Mouse (Mus musculus) kidney, embryonic 14.5 days (tissue): ENCODE measurements at regions not wholly inside any gene's neighbourhood (a gene's known extent, or its start where the extent isn't known, plus 50 kb on each side); places are given as distances from the start of the nearest gene placed in this dataset.

Source experiments
- ATAC-seq: fragments of 200-750 bp; cut with Nextera tagmentation; 2 replicates; pipeline ENCODE4 v1.8.0; 2017; ENCODE audit warnings: moderate number of reproducible peaks, mild to moderate bottlenecking, moderate TSS enrichment, moderate library complexity; ENCODE audit not compliant: low FRiP score, low TSS enrichment
- H3K27ac ChIP-seq: fragments of 300-500 bp; sonication (generic); 2 replicates; pipeline ENCODE4 v1.5.1; 2014; ENCODE audit warnings: low read depth, mild to moderate bottlenecking, low read length, moderate library complexity, mixed read lengths
- H3K27me3 ChIP-seq: fragments of 300-500 bp; sonication (generic); 2 replicates; pipeline ENCODE4 v1.6.1; 2014; ENCODE audit warnings: mild to moderate bottlenecking, low read length; ENCODE audit not compliant: control insufficient read depth, insufficient read depth
- H3K36me3 ChIP-seq: fragments of 300-500 bp; sonication (generic); 2 replicates; pipeline ENCODE4 v1.6.1; 2014; ENCODE audit warnings: low read length, mixed read lengths; ENCODE audit not compliant: control insufficient read depth, insufficient read depth
- H3K4me1 ChIP-seq: fragments of 300-500 bp; sonication (generic); 2 replicates; pipeline ENCODE4 v1.6.1; 2014; ENCODE audit warnings: low read length, mixed read lengths; ENCODE audit not compliant: control insufficient read depth, insufficient read depth
- H3K4me2 ChIP-seq: fragments of 300-500 bp; sonication (generic); replicated peaks from 2 replicates; pipeline ENCODE4 v1.6.1; 2014; ENCODE audit warnings: low read depth, mild to moderate bottlenecking, low read length
- H3K4me3 ChIP-seq: fragments of 300-500 bp; sonication (generic); 2 replicates; pipeline ENCODE4 v1.5.1; 2014; ENCODE audit warnings: mild to moderate bottlenecking, low read length
- H3K9ac ChIP-seq: fragments of 300-500 bp; sonication (generic); 2 replicates; pipeline ENCODE4 v1.6.1; 2014; ENCODE audit warnings: low read depth, mild to moderate bottlenecking, low read length, moderate library complexity
- H3K9me3 ChIP-seq: fragments of 300-500 bp; sonication (generic); 2 replicates; pipeline ENCODE4 v1.6.1; 2016; ENCODE audit warnings: low read length; ENCODE audit not compliant: control insufficient read depth
- WGBS: fragments of 180-500 bp; shearing (Covaris S2); extraction: QIAGEN DNeasy Blood & Tissue Kit; methylation state at CpG from one replicate; pipeline ENCODE4 v1.1.7; 2014; 5-methylcytosine and 5-hydroxymethylcytosine counted together

GRCm38 (mm10) chr1:73538420-73538871 lies 522.7 kb upstream of the Tnp1 start:
- Histone ChIP-seq H3K27me3 (no peaks in the 10 kb centered on the region), H3K4me3 (no peak overlapping the region), H3K4me1 (peaks cover 10% of the 10 kb centered on the region; the same call in 1 of the 2 replicates), H3K9ac (no peak overlapping the region), H3K9me3 (no peaks in the 10 kb centered on the region), H3K27ac (peak overlapping the region; percentile 68), H3K4me2 (no peak overlapping the region), H3K36me3 (no peaks in the 10 kb centered on the region)
- ATAC-seq: peak; percentile 91
- WGBS: 37% methylated on average over 2 of the region's 2 CpGs

GRCm38 (mm10) chr1:73535726-73536265 lies 520.1 kb upstream of the Tnp1 start:
- no peak overlapping the region for H3K9ac ChIP-seq
- H3K9me3 ChIP-seq: no peaks in the 10 kb centered on the region
- H3K4me2 ChIP-seq: no peak overlapping the region
- H3K27me3 ChIP-seq: no peaks in the 10 kb centered on the region
- H3K4me3 ChIP-seq: no peak overlapping the region
- no peak overlapping the region for H3K27ac ChIP-seq
- ATAC-seq: no peak
- 92% methylated on average over 4 of the region's 4 CpGs for WGBS
- H3K4me1 ChIP-seq: peaks cover 3% of the 10 kb centered on the region; the same call in 1 of the 2 replicates
- H3K36me3 ChIP-seq: no peaks in the 10 kb centered on the region

DNA sequence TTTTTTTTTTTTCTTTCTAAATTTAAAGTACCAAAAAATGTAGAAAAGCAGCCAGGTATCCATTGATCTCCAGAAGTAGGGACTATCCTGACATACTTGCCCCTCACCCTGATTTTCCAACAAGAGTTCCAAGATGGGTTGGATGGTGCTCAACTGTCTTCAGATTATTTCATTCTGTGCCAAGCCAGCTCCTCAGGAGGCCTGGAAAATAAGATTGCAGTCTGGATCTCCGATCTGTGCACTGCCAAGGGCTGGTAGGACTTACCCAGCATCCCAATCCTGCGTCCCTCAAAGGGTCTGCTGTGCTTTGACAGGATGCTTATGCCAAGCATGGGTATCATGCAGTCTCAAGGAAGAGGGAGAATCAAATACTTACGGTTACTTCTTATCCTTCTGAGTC lies 517.8 kb upstream of the Tnp1 start:
- Histone ChIP-seq H3K36me3 (no peaks in the 10 kb centered on the region), H3K27ac (no peak overlapping the region), H3K4me2 (no peak overlapping the region), H3K27me3 (no peaks in the 10 kb centered on the region), H3K9me3 (no peaks in the 10 kb centered on the region), H3K4me3 (no peak overlapping the region), H3K9ac (no peak overlapping the region), H3K4me1 (no peaks in the 10 kb centered on the region)
- ATAC-seq: no peak
- WGBS: 94% methylated on average over 3 of the region's 3 CpGs

GRCm38 (mm10) chr1:73532316-73532715 lies 516.6 kb upstream of the Tnp1 start:
- H3K4me3 ChIP-seq: no peak overlapping the region
- no peak overlapping the region for H3K4me2 ChIP-seq
- H3K36me3 ChIP-seq: no peaks in the 10 kb centered on the region
- no peak overlapping the region for H3K27ac ChIP-seq
- H3K4me1 ChIP-seq: no peaks in the 10 kb centered on the region
- no peaks in the 10 kb centered on the region for H3K27me3 ChIP-seq
- no peaks in the 10 kb centered on the region for H3K9me3 ChIP-seq
- WGBS: 83% methylated on average over 4 of the region's 4 CpGs
- ATAC-seq: no peak
- no peak overlapping the region for H3K9ac ChIP-seq

- no peak for ATAC-seq
- Histone ChIP-seq H3K27me3 (no peaks in the 10 kb centered on the region), H3K4me3 (no peak overlapping the region), H3K4me2 (no peak overlapping the region), H3K36me3 (no peaks in the 10 kb centered on the region), H3K27ac (no peak overlapping the region), H3K4me1 (no peaks in the 10 kb centered on the region), H3K9me3 (no peaks in the 10 kb centered on the region), H3K9ac (no peak overlapping the region)
- 61% methylated on average over 3 of the region's 3 CpGs for WGBS
Measured at GRCm38 (mm10) chr1:73531831-73532230, 516.1 kb upstream of the Tnp1 start.

DNA sequence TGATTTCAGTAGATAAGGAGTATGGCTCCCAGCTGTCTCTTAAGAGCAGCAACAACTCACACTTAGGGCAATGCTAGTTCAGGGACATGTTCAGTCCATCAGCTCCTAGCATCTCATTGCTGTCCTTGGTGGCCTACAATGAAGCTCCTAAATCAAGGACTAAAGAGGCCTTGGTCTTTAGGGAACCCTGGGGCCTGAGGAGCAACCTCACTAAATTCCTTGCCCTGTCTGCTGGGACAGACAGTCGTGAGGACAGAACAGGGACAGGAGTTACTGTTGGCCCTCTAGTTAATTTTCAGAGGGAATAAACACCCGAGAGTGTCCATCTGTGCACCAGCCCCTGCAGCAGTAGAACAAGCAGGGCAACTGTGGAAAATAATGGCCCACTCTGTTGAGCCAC lies 514.6 kb upstream of the Tnp1 start:
- no peak overlapping the region for H3K4me3 ChIP-seq
- H3K4me2 ChIP-seq: no peak overlapping the region
- no peaks in the 10 kb centered on the region for H3K27me3 ChIP-seq
- no peak overlapping the region for H3K27ac ChIP-seq
- ATAC-seq: no peak
- H3K9ac ChIP-seq: no peak overlapping the region
- 42% methylated on average over 2 of the region's 2 CpGs for WGBS
- H3K9me3 ChIP-seq: no peaks in the 10 kb centered on the region
- no peaks in the 10 kb centered on the region for H3K4me1 ChIP-seq
- no peaks in the 10 kb centered on the region for H3K36me3 ChIP-seq

DNA sequence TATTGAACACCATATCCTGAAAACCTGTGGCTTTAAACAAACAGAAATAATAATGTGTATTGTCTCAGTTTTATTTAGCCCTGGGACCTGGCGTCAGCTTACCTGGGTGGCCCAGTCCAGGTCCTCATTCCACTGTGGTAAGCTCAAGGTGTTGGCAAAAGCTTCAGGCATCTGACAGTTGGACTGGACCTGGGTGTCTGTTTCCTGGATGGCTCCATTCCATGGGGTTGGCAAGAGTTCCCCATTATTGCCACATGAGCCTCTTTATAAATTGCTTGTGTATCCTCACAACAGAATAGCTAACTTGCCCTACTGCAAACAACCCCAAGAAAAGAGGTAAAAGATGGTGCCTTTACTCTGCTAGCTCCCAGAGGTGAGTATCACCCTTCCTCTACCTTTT lies 512.9 kb upstream of the Tnp1 start:
- Histone ChIP-seq H3K4me2 (no peak overlapping the region), H3K4me3 (no peak overlapping the region), H3K4me1 (no peaks in the 10 kb centered on the region), H3K9ac (no peak overlapping the region), H3K36me3 (no peaks in the 10 kb centered on the region), H3K9me3 (no peaks in the 10 kb centered on the region), H3K27me3 (no peaks in the 10 kb centered on the region), H3K27ac (no peak overlapping the region)
- no peak for ATAC-seq
- 88% methylated on average over 1 of the region's 1 CpGs for WGBS

- no peak overlapping the region for H3K9ac ChIP-seq
- 69% methylated on average over 8 of the region's 8 CpGs for WGBS
- no peaks in the 10 kb centered on the region for H3K27me3 ChIP-seq
- no peak overlapping the region for H3K4me3 ChIP-seq
- H3K9me3 ChIP-seq: no peaks in the 10 kb centered on the region
- no peak overlapping the region for H3K27ac ChIP-seq
- no peak for ATAC-seq
- H3K36me3 ChIP-seq: no peaks in the 10 kb centered on the region
- H3K4me2 ChIP-seq: no peak overlapping the region
- H3K4me1 ChIP-seq: no peaks in the 10 kb centered on the region
Measured at GRCm38 (mm10) chr1:73516441-73516840, 500.7 kb upstream of the Tnp1 start.

DNA sequence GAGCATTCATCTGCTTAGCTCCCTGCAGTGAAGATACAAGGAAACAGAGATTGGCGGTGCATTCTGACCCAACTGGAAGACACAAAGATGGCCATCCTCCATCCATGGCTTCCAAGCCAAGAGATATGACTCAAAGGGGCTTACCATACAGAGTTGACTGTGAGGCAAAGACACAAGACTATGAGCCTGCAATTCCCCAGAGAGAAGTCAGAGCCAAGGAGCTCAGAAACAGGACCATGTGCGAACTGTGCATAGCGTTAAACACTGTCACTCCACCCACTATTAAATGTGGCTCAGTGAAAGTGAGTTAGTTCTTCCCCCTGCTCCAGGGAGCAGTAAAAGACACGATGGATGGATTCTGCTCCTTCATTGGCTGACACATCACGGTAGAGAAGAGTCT lies 500.1 kb upstream of the Tnp1 start:
- H3K27ac ChIP-seq: no peak overlapping the region
- H3K9ac ChIP-seq: no peak overlapping the region
- H3K36me3 ChIP-seq: no peaks in the 10 kb centered on the region
- H3K9me3 ChIP-seq: no peaks in the 10 kb centered on the region
- H3K4me1 ChIP-seq: no peaks in the 10 kb centered on the region
- no peak overlapping the region for H3K4me3 ChIP-seq
- H3K4me2 ChIP-seq: no peak overlapping the region
- no peaks in the 10 kb centered on the region for H3K27me3 ChIP-seq
- no peak for ATAC-seq
- 86% methylated on average over 5 of the region's 5 CpGs for WGBS
